Mouse (Mus musculus): ENCODE results near the gene Crip1.
"Not testable (repeated sequence)": the region's sequence is repeated elsewhere in the genome, so short reads cannot be mapped to it uniquely, and the experiment has no call there.

The Crip1 gene

GRCm38 (mm10) chr12:113181020-113181419 is 34.9 kb downstream of the Crip1 start:
- DNase-seq (ENCODE audit: low read depth, low spot score): no peak

DNA sequence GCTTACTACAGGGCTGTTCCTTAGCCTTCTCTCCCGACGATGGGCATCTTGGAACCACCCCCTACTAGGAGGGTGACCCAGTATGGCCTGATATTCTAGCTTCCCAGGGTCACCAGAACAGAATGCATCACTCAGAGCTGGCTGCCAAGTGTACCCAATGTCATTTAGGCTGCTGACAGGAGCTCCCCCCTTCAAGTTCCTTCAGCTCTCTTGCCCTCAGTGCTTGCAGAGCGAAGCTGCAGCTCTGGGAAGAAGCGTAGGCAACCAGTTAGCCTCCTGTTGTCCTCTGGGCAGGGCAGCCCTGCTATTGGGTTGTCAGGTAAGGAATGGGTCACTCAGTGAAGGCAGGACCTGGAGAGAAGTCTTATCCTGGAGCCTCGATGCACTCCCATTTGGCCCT is 38.8 kb downstream of the Crip1 start:
- no peak for DNase-seq (ENCODE audit: low read depth, low spot score)

DNA sequence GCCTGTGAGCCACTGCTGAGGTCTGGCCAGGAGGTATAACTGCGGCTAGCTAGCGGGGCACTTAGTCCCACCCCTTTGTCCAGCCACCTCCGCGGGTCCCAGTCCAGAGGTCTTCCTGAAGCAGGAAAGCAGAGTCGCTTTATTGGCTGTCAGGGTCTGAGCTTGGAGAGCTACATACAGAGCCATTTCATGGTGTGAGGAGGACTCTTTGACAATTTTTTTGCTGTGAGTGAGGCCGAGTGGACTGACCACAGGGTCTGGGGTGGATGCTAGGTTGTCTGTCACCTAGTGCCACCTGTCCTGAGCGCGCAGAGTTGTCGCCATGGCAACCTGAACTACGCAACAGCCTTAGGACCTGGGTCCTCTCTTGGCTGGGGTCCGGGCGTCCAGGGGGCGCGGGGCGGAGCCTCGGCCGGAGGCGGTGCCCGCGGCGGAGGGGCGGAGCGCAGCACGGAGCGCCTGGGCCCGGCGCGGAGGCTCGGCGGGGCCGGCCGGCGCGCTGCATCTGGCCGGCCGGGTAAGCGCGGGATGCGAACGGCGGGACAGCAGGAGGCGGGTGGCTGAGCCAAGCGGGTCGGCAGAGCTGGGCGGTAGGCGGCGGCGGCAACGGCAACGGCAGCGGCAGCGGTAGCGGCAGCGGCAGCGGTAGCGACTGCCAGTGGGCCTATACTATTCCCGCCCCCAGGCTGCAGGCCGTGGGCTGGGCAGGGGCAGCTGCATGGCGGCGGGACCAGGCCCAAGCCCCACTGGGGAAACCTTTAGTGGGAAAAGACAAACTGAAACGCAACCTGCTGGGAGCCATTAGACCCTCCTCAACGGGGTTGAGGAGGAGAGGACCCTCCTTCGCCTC is 39.6 kb downstream of the Crip1 start, which contains the start of gene Tmem121:
Gene Tmem121, plus strand, starts transcription at position 489 of the 850 bp plus-strand sequence.
- DNase-seq (ENCODE audit: low read depth, low spot score): peak; percentile 32

DNA sequence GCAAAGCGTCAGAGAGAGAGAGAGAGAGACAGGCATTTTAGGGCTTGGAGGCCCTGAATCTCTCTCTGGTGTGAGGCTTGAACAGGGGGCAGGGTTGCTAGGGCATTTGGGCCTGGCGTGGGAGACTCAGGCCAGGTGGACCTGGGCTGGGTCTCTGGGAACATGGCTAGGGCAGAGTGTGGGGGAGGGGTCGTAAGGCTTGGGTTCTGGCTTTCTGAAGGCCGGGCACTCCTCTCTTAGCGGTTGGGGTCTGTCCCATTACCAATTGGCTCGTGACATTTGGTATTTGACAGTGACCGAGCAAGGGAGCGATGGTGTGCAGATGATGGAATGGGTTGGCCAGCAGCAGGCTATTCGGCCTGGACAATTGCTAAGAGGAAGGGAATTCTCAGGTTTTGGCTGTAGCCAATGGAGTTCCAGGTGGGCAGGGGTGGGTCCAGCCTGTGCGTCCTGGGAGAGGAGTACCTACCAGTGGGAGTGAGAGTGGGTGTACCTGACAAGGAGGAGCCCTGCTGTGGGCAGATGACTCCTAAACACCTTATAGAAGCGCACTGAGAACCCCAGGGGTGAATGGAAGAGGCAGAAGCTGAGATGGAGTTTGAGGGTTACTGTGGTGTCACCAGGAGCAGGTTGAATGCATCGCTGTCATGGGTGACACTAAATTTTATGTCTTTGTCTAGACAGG is 40.4 kb downstream of the Crip1 start:
- DNase-seq (ENCODE audit: low read depth, low spot score): no peak

- no peak for DNase-seq (ENCODE audit: low read depth, low spot score)
Observed at GRCm38 (mm10) chr12:113187011-113187375, 40.9 kb downstream of the Crip1 start.

- peak; percentile 83 for DNase-seq (ENCODE audit: low read depth, low spot score)
Observed at GRCm38 (mm10) chr12:113187584-113188295, 41.6 kb downstream of the Crip1 start.

DNA sequence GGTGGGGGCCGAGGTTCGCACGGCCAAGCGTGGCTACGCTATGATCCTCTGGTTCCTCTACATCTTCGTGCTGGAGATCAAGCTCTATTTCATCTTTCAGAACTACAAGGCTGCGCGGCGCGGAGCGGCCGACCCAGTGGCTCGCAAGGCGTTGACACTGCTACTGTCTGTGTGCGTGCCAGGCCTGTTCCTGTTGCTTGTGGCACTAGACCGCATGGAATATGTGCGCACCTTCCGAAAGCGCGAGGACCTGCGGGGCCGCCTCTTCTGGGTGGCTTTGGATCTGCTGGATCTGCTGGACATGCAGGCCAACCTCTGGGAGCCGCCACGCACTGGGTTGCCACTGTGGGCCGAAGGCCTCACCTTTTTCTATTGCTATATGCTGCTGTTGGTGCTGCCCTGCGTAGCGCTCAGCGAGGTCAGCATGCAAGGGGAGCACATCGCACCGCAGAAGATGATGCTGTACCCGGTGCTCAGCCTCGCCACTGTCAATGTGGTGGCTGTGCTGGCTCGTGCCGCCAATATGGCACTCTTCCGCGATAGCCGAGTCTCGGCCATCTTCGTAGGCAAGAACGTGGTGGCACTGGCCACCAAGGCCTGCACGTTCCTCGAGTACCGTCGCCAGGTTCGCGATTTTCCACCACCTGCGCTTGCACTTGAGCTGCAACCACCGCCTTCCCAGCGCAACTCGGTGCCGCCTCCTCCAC is 42.4 kb downstream of the Crip1 start:
- no peak for DNase-seq (ENCODE audit: low read depth, low spot score)

GRCm38 (mm10) chr12:113193423-113193822 is 47.3 kb downstream of the Crip1 start:
- DNase-seq (ENCODE audit: low read depth, low spot score): no peak

GRCm38 (mm10) chr12:113199132-113199531 is 53.0 kb downstream of the Crip1 start:
- not testable (repeated sequence) for DNase-seq (ENCODE audit: low read depth, low spot score)

DNA sequence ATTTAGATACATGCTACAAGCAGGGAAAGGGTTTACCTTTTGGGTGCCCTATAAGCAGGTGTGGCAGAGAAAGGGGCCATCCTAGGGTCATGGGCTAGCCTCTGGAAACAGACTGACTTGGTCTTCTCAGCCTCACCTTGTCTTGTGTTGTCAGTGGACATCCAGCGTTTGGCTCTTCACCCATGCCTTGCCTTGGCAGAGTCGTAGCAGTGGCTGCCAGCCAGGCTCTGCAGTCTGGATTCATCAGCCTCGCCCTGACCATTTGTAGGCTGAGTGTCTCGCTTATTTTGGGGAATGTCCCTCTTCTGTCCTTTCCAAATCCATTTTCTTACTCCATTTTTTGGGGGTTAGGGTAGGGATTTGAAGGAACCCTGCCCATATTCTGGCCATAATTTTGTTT is 55.2 kb downstream of the Crip1 start:
- no peak for DNase-seq (ENCODE audit: low read depth, low spot score)

DNA sequence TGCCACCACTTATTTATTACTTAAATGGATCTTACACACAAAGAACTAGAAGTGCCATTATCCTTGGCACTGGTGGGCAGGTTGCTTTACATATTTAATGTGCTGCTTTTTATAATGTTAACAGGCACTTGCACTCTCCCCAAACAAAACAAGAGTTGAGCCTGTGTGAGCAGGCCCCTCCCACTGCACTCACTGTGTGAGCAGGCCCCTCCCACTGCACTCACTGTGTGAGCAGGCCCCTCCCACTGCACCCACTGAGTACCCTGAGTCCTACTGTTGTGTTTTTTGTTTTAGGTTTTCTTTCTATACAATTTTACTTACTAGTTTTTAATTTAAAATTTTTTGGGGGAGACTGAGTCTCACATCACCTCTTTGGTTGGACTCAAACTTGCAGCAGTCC is 55.9 kb downstream of the Crip1 start:
- no peak for DNase-seq (ENCODE audit: low read depth, low spot score)

Data from CD4-positive helper T cell, adult 2 months (primary cell).